Mouse (Mus musculus): Measurements from ENCODE around the gene Cbs. TPM values are rescaled to one million over a fixed set of nuclear protein-coding genes. Genes with fewer than 3 reads are reported as not detected.

Cbs gene
- polyA plus RNA-seq, 1 experiment from 2014 or later: 7.3 TPM

GRCm38 (mm10) chr17:31569756-31570155 lies 67.3 kb downstream of the Cbs start:
- H3K27me3 ChIP-seq (replicated peaks; ENCODE audit: control insufficient read depth, insufficient read depth, low read length): no peaks in the 10 kb centered on the region
- 100% methylated on average over 1 of the region's 1 CpGs for WGBS
- H3K9me3 ChIP-seq (ENCODE audit: control insufficient read depth, low read length): no peaks in the 10 kb centered on the region
- H3K9ac ChIP-seq (ENCODE audit: low read depth, low read length): no peak overlapping the region
- ATAC-seq (replicated peaks; ENCODE audit: low FRiP score) (no peak), DNase-seq (ENCODE audit: low spot score) (no peak)
- H3K4me2 ChIP-seq: no peak overlapping the region
- H3K4me3 ChIP-seq (ENCODE audit: low read depth, low read length): no peak overlapping the region
- H3K27ac ChIP-seq (ENCODE audit: low read depth, low read length): no peak overlapping the region
- H3K4me1 ChIP-seq (replicated peaks; ENCODE audit: control insufficient read depth, insufficient read depth, low read length): peaks cover 19% of the 10 kb centered on the region
- no peaks in the 10 kb centered on the region for H3K36me3 ChIP-seq (ENCODE audit: control insufficient read depth, insufficient read depth, low read length)

- H3K9ac ChIP-seq (ENCODE audit: low read depth, low read length): peak overlapping the region; percentile 92
- no peak for DNase-seq (ENCODE audit: low spot score)
- H3K27ac ChIP-seq (ENCODE audit: low read depth, low read length): peak overlapping the region; percentile 88; the same call in 1 of the 2 replicates
- 73% methylated on average over 6 of the region's 6 CpGs for WGBS
- H3K4me2 ChIP-seq: peak overlapping the region; percentile 94
- no peaks in the 10 kb centered on the region for H3K27me3 ChIP-seq (replicated peaks; ENCODE audit: control insufficient read depth, insufficient read depth, low read length)
- peak overlapping the region; percentile 73 for H3K4me3 ChIP-seq (ENCODE audit: low read depth, low read length)
- H3K36me3 ChIP-seq (ENCODE audit: control insufficient read depth, insufficient read depth, low read length): no peaks in the 10 kb centered on the region
- no peak for ATAC-seq (replicated peaks; ENCODE audit: low FRiP score)
- H3K9me3 ChIP-seq (ENCODE audit: control insufficient read depth, low read length): no peaks in the 10 kb centered on the region
- peaks cover 23% of the 10 kb centered on the region for H3K4me1 ChIP-seq (replicated peaks; ENCODE audit: control insufficient read depth, insufficient read depth, low read length)
Measured at GRCm38 (mm10) chr17:31566276-31566675, 70.8 kb downstream of the Cbs start.

- H3K4me2 ChIP-seq: peak overlapping the region; percentile 94
- peak overlapping the region; percentile 88 for H3K27ac ChIP-seq (ENCODE audit: low read depth, low read length)
- DNase-seq (ENCODE audit: low spot score) (peak; percentile 46), ATAC-seq (replicated peaks; ENCODE audit: low FRiP score) (peak; percentile 44)
- H3K4me1 ChIP-seq (replicated peaks; ENCODE audit: control insufficient read depth, insufficient read depth, low read length): peaks cover 23% of the 10 kb centered on the region
- peak overlapping the region; percentile 92 for H3K9ac ChIP-seq (ENCODE audit: low read depth, low read length)
- H3K4me3 ChIP-seq (ENCODE audit: low read depth, low read length): peak overlapping the region; percentile 73
- no peaks in the 10 kb centered on the region for H3K27me3 ChIP-seq (replicated peaks; ENCODE audit: control insufficient read depth, insufficient read depth, low read length)
- no peaks in the 10 kb centered on the region for H3K36me3 ChIP-seq (ENCODE audit: control insufficient read depth, insufficient read depth, low read length)
- H3K9me3 ChIP-seq (ENCODE audit: control insufficient read depth, low read length): no peaks in the 10 kb centered on the region
- WGBS: under 1% methylated on average over 62 of the region's 88 CpGs
Measured at GRCm38 (mm10) chr17:31565141-31566056, 71.6 kb downstream of the Cbs start.

- Histone ChIP-seq H3K4me3 (ENCODE audit: low read depth, low read length) (peak overlapping the region; percentile 73), H3K36me3 (ENCODE audit: control insufficient read depth, insufficient read depth, low read length) (no peaks in the 10 kb centered on the region), H3K9me3 (ENCODE audit: control insufficient read depth, low read length) (no peaks in the 10 kb centered on the region), H3K9ac (ENCODE audit: low read depth, low read length) (peak overlapping the region; percentile 92), H3K27me3 (replicated peaks; ENCODE audit: control insufficient read depth, insufficient read depth, low read length) (no peaks in the 10 kb centered on the region), H3K4me1 (replicated peaks; ENCODE audit: control insufficient read depth, insufficient read depth, low read length) (peaks cover 23% of the 10 kb centered on the region), H3K27ac (ENCODE audit: low read depth, low read length) (peak overlapping the region; percentile 88), H3K4me2 (peak overlapping the region; percentile 94)
- ATAC-seq (replicated peaks; ENCODE audit: low FRiP score) (no peak), DNase-seq (ENCODE audit: low spot score) (no peak)
- WGBS: 0% methylated on average over 18 of the region's 44 CpGs
Measured at GRCm38 (mm10) chr17:31564858-31565140, 72.2 kb downstream of the Cbs start.

- DNase-seq (ENCODE audit: low spot score) (peak; percentile 97), ATAC-seq (replicated peaks; ENCODE audit: low FRiP score) (peak; percentile 89)
- Histone ChIP-seq H3K27me3 (replicated peaks; ENCODE audit: control insufficient read depth, insufficient read depth, low read length) (no peaks in the 10 kb centered on the region), H3K4me2 (peak within 1 kb of the TSS; percentile 94), H3K4me1 (replicated peaks; ENCODE audit: control insufficient read depth, insufficient read depth, low read length) (peaks cover 23% of the 10 kb centered on the region), H3K9ac (ENCODE audit: low read depth, low read length) (peak within 1 kb of the TSS; percentile 92), H3K9me3 (ENCODE audit: control insufficient read depth, low read length) (no peaks in the 10 kb centered on the region), H3K4me3 (ENCODE audit: low read depth, low read length) (peak within 1 kb of the TSS; percentile 73), H3K27ac (ENCODE audit: low read depth, low read length) (peak within 1 kb of the TSS; percentile 88), H3K36me3 (ENCODE audit: control insufficient read depth, insufficient read depth, low read length) (no peaks in the 10 kb centered on the region)
- 1% methylated on average over 62 of the region's 72 CpGs for WGBS
Measured at GRCm38 (mm10) chr17:31564015-31564857, 72.8 kb downstream of the Cbs start, which contains the start of gene Pknox1. Pknox1 (plus strand) TSS chr17:31564734.

- peaks cover 23% of the 10 kb centered on the region for H3K4me1 ChIP-seq (replicated peaks; ENCODE audit: control insufficient read depth, insufficient read depth, low read length)
- H3K4me2 ChIP-seq: peak overlapping the region; percentile 76
- DNase-seq (ENCODE audit: low spot score): peak; percentile 64
- H3K9me3 ChIP-seq (ENCODE audit: control insufficient read depth, low read length): no peaks in the 10 kb centered on the region
- no peak for ATAC-seq (replicated peaks; ENCODE audit: low FRiP score)
- H3K27me3 ChIP-seq (replicated peaks; ENCODE audit: control insufficient read depth, insufficient read depth, low read length): no peaks in the 10 kb centered on the region
- no peaks in the 10 kb centered on the region for H3K36me3 ChIP-seq (ENCODE audit: control insufficient read depth, insufficient read depth, low read length)
- H3K27ac ChIP-seq (ENCODE audit: low read depth, low read length): peak overlapping the region; percentile 81
- peak overlapping the region; percentile 67 for H3K9ac ChIP-seq (ENCODE audit: low read depth, low read length)
- H3K4me3 ChIP-seq (ENCODE audit: low read depth, low read length): peak overlapping the region; percentile 44
- 18% methylated on average over 12 of the region's 12 CpGs for WGBS
Measured at GRCm38 (mm10) chr17:31563632-31564014, 73.4 kb downstream of the Cbs start.

- DNase-seq (ENCODE audit: low spot score) (no peak), ATAC-seq (replicated peaks; ENCODE audit: low FRiP score) (no peak)
- Histone ChIP-seq H3K4me1 (replicated peaks; ENCODE audit: control insufficient read depth, insufficient read depth, low read length) (peaks cover 16% of the 10 kb centered on the region), H3K27ac (ENCODE audit: low read depth, low read length) (no peak overlapping the region), H3K27me3 (replicated peaks; ENCODE audit: control insufficient read depth, insufficient read depth, low read length) (no peaks in the 10 kb centered on the region), H3K36me3 (ENCODE audit: control insufficient read depth, insufficient read depth, low read length) (no peaks in the 10 kb centered on the region), H3K4me3 (ENCODE audit: low read depth, low read length) (no peak overlapping the region), H3K4me2 (no peak overlapping the region), H3K9ac (ENCODE audit: low read depth, low read length) (no peak overlapping the region), H3K9me3 (ENCODE audit: control insufficient read depth, low read length) (no peaks in the 10 kb centered on the region)
- 83% methylated on average over 11 of the region's 11 CpGs for WGBS
Measured at GRCm38 (mm10) chr17:31559021-31559789, 77.8 kb downstream of the Cbs start.
